Mouse (Mus musculus) kidney, adult 8-10 months (tissue): ENCODE results near the gene 1700123O20Rik.

ENCODE experiments used
- DNase-seq, 2 experiments: peaks; one replicate each; pipeline ENCODE4 v3.0.0; 2022

Gene 1700123O20Rik

DNA sequence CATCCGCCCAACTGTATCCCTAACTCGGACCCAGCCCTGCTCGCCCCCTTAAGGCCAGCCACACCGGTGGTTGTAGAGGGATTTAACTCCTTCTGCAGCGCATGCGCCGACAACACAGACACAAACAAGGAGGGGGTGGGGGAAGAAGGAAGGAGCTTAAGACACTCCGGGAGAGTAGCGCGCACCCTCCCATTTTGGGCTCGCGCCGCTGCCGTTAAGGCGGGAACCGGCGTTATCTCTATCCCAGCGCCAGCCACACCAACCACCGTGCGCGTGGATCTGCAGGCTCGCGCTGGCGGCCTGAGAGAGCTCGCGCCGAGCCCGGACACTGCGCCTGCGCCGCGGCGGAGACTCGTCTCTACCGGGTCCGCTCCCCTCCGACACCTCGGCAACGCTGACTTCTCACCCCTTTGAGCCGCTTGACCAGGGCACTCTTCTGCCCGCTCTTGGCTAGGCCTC, at the start of gene 1700123O20Rik:
TSS of gene 1700123O20Rik (plus strand) at position 154 of the 459 bp plus-strand sequence.
- DNase-seq = peak in 1 of 2 experiments; percentile 81

GRCm38 (mm10) chr14:54636954-54637353, 49.1 kb upstream of the 1700123O20Rik start:
- DNase-seq = peak in 1 of 2 experiments; percentile 45

DNA sequence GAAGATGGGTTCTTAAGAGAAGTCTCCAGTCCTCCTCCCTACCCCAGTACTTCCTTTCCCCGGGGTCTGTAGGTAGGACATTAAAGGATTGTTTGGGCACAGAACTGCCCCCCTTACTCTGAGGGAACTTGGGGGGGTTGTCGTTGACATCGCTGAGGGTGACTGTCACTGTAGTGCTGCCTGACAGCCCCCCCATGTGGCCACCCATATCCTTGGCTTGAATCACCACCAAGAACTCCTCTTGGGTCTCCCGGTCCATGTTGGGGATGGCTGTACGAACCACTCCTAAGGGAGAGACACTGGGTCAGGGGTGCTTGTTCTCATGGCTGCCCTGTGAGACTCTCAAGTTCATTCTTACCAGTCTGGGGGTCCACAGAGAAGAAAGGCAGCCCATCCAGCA, 47.8 kb upstream of the 1700123O20Rik start:
- no peak for DNase-seq

DNA sequence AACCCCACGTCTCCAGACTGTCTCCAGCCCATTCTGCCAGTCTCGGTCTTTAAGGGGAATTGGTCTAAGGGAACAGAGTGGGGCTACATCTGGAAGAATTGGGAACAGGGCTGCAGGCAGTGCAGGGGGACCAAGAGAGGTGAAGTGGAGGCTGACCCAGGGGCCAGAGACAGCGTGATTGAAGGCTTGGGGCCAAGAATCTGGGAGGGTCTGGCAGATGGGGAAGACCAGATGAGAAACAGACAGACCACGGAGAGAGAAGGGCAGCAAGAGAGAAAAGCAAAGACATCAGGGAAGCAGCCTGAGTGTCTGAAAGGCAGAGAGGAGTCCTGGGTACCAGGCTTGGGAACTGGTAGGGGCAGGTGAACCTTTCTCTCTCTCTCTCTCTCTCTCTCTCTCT, 45.9 kb upstream of the 1700123O20Rik start:
- DNase-seq = no peak

GRCm38 (mm10) chr14:54640946-54641304, 45.1 kb upstream of the 1700123O20Rik start, which contains the start of gene Gm17606:
Gene Gm17606 (plus strand): TSS chr14:54640952.
- DNase-seq = no peak

DNA sequence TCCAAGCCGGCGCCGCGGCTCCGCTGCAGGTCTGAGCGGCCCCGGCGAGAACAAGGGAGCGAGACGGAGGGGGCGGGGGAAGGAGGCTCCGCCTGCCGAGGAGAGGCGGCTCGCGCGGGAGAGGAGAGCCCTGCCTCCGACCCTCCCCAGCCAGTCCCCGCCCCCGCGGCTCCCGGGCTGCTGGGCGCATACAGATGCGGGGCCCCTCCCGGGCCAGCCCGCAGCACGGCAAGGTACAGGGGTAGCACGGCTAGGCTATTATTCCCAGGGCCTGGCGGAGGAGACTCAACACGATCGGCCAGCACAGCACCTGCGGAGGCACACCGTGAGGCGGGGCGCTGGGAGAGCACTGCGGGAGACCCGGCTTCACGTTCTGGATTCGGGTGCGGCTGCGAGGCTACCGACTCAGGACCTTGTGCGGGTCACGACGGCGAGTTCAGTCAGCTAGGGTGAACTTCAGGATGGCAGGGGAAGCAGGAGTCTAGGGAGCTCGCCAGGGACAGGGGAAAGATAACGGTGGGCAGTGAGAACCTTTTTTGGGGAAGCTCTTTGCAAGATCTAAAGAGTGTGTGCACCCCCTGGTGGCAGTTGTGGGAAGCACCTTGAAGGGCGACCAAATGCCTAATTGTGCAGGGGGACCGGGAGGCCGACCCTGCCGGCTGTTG, 44.6 kb upstream of the 1700123O20Rik start, which contains the start of gene Cdh24:
TSS of gene Cdh24 (minus strand) at position 60 of the 665 bp plus-strand sequence.
- peak; percentile 86 to 88 for DNase-seq

DNA sequence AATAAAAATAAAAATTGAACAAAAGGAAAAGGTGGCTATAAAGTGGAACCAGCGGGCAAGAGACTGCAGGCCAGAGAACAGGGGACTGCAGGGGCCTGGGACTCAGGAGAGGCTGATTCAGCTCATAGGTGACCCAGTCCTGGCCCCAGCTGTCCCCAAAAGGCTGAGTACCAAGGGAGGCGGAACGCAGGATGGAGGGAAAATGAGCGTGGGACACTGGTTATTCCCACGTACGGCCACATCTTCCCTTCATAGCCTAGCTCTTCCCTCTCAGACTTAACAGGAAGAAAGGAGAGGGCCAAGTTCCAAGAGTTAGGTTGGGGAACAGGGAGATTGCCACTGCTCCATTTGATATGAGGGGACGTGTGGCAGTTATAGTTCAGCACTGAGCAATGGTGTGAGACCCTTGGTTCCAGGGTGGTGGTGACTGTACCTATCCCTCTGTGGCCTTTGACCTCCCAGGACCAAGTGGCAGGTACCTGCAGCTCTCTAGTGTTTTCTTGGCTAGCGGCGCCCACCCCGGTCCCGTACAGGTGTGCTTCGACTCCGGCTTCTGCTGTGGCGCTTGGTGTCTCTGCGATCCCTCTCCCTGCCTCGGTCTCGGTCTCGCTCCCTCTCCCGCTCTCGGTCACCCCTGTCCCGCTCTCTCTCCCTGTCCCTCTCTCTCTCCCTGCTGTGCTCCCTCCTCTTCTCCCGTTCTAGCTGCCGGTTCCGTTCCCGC, 43.6 kb upstream of the 1700123O20Rik start:
- no peak for DNase-seq

- no peak for DNase-seq
These were observed 43.0 kb upstream of the 1700123O20Rik start for GRCm38 (mm10) chr14:54643011-54643410.

DNA sequence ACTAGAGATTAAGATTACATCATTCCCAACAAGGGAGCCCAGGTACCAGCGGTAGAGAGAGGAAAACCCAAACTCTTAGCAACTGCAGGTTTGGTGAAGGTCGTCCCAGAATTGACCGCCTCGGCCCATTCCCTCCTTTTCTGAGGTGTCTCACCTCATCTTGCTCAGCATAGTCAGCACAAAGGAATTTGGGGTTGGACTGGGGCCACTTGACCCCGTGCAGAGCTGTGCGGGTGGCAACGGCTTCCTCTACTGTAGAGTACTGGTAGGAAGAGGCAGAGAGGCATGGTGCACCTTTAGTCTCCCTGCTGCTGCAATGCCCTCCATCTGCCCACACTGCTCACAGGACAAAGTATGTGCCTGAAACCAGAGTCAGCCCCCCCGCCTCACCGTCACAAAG, 41.7 kb upstream of the 1700123O20Rik start:
- DNase-seq = no peak

DNA sequence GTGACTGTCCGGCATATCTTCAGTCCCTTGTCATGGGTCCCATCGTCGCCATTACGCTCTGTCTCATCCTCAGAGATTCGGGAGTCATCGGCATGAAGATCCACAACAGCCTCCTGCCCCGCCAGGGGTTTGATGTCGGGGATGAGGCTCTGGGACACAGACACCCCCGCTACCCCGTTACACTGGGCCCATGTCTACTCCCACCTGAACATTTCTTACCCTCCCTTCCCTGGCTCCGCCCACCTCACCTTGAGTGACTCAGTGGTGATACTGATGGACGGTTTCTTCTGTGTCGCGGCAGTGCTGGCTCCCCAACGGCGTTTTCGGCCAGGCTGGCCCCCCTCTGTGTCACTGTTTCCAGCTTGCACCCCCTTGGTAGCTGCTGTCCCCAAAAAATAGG, 39.6 kb upstream of the 1700123O20Rik start:
- no peak for DNase-seq

- no peak for DNase-seq
These were observed 38.9 kb upstream of the 1700123O20Rik start for GRCm38 (mm10) chr14:54646898-54647636.

DNA sequence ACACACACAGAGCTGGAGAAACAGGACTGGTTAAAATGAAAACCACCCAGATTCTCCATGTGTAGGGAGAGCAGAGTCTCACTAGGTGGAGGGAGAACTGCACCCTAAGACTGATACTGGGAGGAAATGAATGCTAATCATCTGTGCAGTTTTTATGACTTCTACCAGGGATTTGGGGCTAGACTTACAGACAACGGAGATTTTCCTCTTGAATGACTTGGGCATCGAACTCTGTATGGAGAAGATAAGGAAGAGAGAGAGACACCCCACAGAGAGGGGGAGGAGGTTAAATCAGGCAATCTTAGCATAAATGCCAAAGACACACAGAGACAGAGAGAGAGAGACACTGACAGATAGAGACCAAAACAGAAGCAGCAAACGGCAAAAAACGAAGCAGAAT, 38.1 kb upstream of the 1700123O20Rik start:
- no peak for DNase-seq

- DNase-seq = peak; percentile 81 to 89
These were observed 35.2 kb upstream of the 1700123O20Rik start for GRCm38 (mm10) chr14:54650621-54651454.

DNA sequence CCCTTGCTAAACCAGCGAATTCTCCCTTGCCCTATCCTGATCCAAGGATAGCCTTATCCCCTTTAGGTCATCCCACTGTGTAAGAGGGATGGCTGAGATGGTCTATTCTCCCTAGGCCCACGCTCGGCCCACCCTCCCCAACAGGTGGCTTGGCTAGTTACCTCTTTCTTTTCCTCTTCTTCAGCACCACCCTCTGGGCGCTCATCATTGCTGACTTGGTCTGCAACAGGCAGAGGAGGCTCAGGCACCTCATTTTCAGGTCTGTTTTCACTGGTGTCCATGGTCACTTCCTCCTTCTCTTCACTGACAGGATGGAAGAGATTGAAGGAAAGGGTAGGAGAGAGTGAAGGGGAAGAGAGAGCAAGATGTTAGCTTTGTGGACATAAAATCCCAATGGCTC, 34.5 kb upstream of the 1700123O20Rik start:
- DNase-seq = no peak

- DNase-seq = no peak
These were observed 33.2 kb upstream of the 1700123O20Rik start for GRCm38 (mm10) chr14:54652787-54653186.

GRCm38 (mm10) chr14:54653496-54653895, 32.5 kb upstream of the 1700123O20Rik start:
- peak; percentile 91 to 93 for DNase-seq

- no peak for DNase-seq
These were observed 26.0 kb upstream of the 1700123O20Rik start for GRCm38 (mm10) chr14:54660009-54660408.

DNA sequence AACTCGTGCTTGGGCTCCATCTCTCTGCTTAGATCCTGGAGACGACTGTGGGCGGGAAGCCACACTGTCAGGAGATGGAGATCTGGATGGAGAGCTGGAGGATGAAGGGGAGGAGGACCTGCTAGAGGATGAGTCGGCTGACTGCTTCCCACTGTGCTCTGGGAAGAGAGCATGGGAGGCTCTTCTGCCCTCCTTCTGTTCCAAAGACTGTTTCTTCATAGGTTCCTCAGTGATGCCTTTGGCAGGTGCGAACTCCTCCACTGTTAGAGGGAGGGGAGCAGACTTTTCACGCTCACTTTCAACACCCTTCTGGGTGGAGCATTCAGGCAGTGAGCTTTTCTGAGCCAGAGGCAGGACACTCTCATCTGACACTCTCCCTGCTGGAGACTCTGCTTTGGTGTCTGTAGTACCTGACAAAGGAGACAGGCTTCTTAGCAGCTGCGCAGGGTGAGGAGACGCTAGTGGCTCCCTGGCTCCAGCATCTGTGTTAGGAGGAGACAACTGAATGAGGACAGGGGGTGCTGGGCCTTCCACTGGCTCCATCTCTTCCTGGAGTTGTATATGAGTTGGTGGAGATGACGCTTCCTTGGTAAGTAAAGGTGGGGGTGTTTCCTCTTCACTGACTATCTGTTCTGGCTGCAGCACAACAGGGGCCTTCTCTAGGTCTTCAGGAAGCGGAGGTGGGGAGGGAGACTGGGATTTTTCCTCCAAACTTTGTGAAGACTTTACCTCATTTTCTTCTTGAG, 21.4 kb upstream of the 1700123O20Rik start:
- DNase-seq = no peak

GRCm38 (mm10) chr14:54669381-54669780, 16.6 kb upstream of the 1700123O20Rik start:
- DNase-seq = peak; percentile 33 to 75

DNA sequence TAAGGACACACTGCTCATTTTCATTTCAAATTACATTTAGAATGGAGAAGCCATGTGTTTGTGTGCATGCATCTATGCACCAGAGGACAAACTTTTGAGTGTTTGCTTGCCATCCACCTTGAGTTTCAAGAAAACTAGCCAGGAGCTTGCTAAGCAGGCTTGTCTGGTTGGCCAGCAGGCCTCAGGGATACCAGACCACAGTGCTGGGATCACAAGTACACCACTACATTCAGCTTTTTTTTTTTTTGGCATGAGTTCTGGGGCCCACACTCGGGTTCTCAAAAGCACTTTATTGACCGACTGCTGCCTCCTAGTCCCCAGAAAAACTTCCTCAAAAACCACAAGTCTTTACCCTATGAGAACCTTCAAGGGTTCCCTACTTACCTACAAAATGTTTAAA, 11.7 kb upstream of the 1700123O20Rik start:
- DNase-seq = no peak

DNA sequence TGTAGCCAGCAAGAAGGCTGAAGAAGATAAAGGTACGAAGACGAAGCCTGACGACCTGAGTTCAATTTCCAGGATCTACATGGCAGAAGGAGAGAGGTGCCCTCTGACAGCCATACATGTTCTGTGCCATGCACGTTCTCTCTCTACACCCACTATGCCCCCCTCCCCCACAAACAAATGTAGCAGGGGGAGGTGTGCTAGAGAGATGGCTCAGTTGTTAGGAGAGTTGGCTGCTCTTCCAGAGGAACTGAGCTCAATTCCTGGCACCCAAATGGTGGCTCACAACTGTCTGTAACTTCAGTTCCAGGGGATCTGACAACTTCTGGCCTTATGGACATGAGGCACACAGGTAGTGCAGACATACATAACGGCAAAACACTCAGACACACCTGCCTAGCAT, 9.7 kb upstream of the 1700123O20Rik start:
- DNase-seq = no peak
